Mouse (Mus musculus): ENCODE results near the gene Calhm4.

DNA sequence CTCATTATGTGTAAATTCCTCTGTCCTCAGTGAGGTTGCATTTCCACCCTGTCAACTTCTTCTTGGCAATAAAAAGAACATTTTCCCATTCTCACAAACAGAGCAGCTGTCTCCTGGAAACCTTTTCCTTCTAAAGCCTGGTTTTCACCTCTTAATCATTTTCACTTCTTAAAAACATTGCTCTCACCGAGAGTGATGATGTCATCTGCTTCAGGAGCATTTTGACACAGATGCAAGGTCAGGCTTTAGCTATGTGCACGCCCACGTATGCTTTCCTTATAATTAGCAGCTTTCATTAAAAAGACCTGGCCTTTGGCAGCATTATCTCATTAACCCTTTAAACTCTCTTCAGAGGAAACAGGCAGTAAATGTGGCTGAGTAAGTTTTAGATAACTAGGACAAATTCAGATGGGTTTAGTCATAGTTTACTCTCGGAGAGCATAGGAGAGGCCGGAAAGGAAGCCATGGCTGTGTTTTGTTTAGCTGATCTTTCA is 26.9 kb upstream of the Calhm4 start:
- TF ChIP-seq GATA1 (IDR thresholded peaks at IDR 0.05; ENCODE audit: borderline replicate concordance, low read length) (no peak), FLI1 (IDR thresholded peaks at IDR 0.05; ENCODE audit: low read length) (no peak)

Data from megakaryocyte, embryonic 14.5 days (primary cell).